In genomic region chr3:148603276-148603675, GRCm38 (mm10) we compare ENCODE assay signal across 27 mouse cellular contexts.
DNase-seq lines count a peak whose midpoint lies in the region; ATAC-seq and TF ChIP-seq lines count a peak whose summit lies in the region.
"Had no signal": no experiment of that assay in that cellular context is flagged by ENCODE, and none has a peak within 500 bp of the region (broad histone marks: within the 10 kb centered on the region; RNA-seq: fewer than 3 reads in every experiment).

No protein-coding gene starts in this region.

- TF ChIP-seq CTCF in gastrocnemius, adult 2 months (IDR thresholded peaks at IDR 0.05) = no peak

- no peak overlapping the region for H3K4me3 ChIP-seq in gastrocnemius, adult 2 months
- H3K4me3 ChIP-seq in heart, embryonic 11.5 days (ENCODE audit: low read depth, low read length) = no peak overlapping the region
- H3K4me3 ChIP-seq: erythroblast, embryonic 14.5 days; hindbrain, embryonic 13.5 days; limb, embryonic 12.5 days; liver, embryonic 12.5 days; midbrain, embryonic 12.5 days; myocyte; neural tube, embryonic 12.5 days had no signal

- H3K4me2 ChIP-seq in heart, embryonic 11.5 days = no peak overlapping the region
- H3K4me2 ChIP-seq: hindbrain, embryonic 13.5 days; limb, embryonic 12.5 days; liver, embryonic 12.5 days; midbrain, embryonic 12.5 days; neural tube, embryonic 12.5 days had no signal

- no peaks in the 10 kb centered on the region for H3K36me3 ChIP-seq in heart, embryonic 11.5 days (ENCODE audit: control insufficient read depth, insufficient read depth, low read length)
- H3K36me3 ChIP-seq: hindbrain, embryonic 13.5 days; limb, embryonic 12.5 days; liver, embryonic 12.5 days; midbrain, embryonic 12.5 days; neural tube, embryonic 12.5 days had no signal

- H3K9me3 ChIP-seq in heart, embryonic 11.5 days (replicated peaks; ENCODE audit: control insufficient read depth, low read length) = no peaks in the 10 kb centered on the region
- H3K9me3 ChIP-seq: hindbrain, embryonic 13.5 days; limb, embryonic 12.5 days; liver, embryonic 12.5 days; midbrain, embryonic 12.5 days; neural tube, embryonic 12.5 days had no signal

- no peak for ATAC-seq in heart, embryonic 11.5 days (replicated peaks; ENCODE audit: insufficient number of reproducible peaks, low FRiP score, low TSS enrichment)
- ATAC-seq: forebrain, postnatal 0 days; inflammation-experienced regulatory T-cells, adult 6 months; liver, embryonic 12.5 days; liver, postnatal 0 days; Patski had no signal

- intact Hi-C loops in gastrocnemius, adult 2 months (cut with DNase I) = no loop called here

- H3K4me1 ChIP-seq in heart, embryonic 11.5 days (ENCODE audit: control insufficient read depth, insufficient read depth, low read length) = no peaks in the 10 kb centered on the region
- H3K4me1 ChIP-seq: hindbrain, embryonic 13.5 days; limb, embryonic 12.5 days; liver, embryonic 12.5 days; midbrain, embryonic 12.5 days; neural tube, embryonic 12.5 days had no signal

- peak; percentile 15 for DNase-seq in gastrocnemius, adult 2 months
- no peak for DNase-seq in gastrocnemius, adult 18-20 months (ENCODE audit: low spot score)
- peak; percentile 31 for DNase-seq in heart, adult 8-10 months (ENCODE audit: low spot score)
- peak; percentile 10 for DNase-seq in testis, postnatal 14 days (ENCODE audit: low spot score)
- no peak for DNase-seq in testis, postnatal 10 days (ENCODE audit: low spot score)
- no peak for DNase-seq in frontal cortex, postnatal 25 days (ENCODE audit: low spot score in 2 of 2)
- DNase-seq: adrenal gland, postnatal 10 days; cerebellum, adult 11 months; cerebellum, adult 9-10 months; forebrain, postnatal 0 days; kidney, adult 11 months; kidney, postnatal 14 days; layer of hippocampus, adult 9-11 months; liver, postnatal 0 days; lung, postnatal 36 days; right cerebral cortex, adult 18-20 months had no signal

- H3K27ac ChIP-seq in gastrocnemius, adult 2 months = no peak overlapping the region
- H3K27ac ChIP-seq in heart, embryonic 11.5 days (ENCODE audit: low read depth, low read length) = no peak overlapping the region
- H3K27ac ChIP-seq: hindbrain, embryonic 13.5 days; limb, embryonic 12.5 days; liver, embryonic 12.5 days; midbrain, embryonic 12.5 days; neural tube, embryonic 12.5 days; stomach, postnatal 0 days had no signal

- no peak overlapping the region for H3K9ac ChIP-seq in heart, embryonic 11.5 days (ENCODE audit: low read depth, low read length)
- H3K9ac ChIP-seq: forebrain, postnatal 0 days; hindbrain, embryonic 13.5 days; limb, embryonic 12.5 days; liver, embryonic 12.5 days; liver, postnatal 0 days; midbrain, embryonic 12.5 days; neural tube, embryonic 12.5 days had no signal

- H3K27me3 ChIP-seq in heart, embryonic 11.5 days (ENCODE audit: control insufficient read depth, insufficient read depth, low read length) = no peaks in the 10 kb centered on the region
- H3K27me3 ChIP-seq: hindbrain, embryonic 13.5 days; limb, embryonic 12.5 days; liver, embryonic 12.5 days; midbrain, embryonic 12.5 days; neural tube, embryonic 12.5 days; Patski had no signal

- 86% methylated on average over 6 of the region's 6 CpGs for WGBS in heart, embryonic 11.5 days (ENCODE audit: insufficient replicate concordance)

Comparison
In these comparisons a context has a peak if more than half of its experiments do, and no peak if none do; other contexts are left out.
1. DNase-seq: peak in gastrocnemius, adult 2 months (single experiment), heart, adult 8-10 months (single experiment) and testis, postnatal 14 days (single experiment); none in gastrocnemius, adult 18-20 months (single experiment), testis, postnatal 10 days (single experiment) and frontal cortex, postnatal 25 days (0 of 2).